Mouse (Mus musculus) intestine, embryonic 16.5 days (tissue): Measurements from ENCODE around the gene Gm5737. TPM values are rescaled to one million over a fixed set of nuclear protein-coding genes. Genes with fewer than 3 reads are reported as not detected.
A peak's percentile ranks its signal among the peaks of the same experiment; 100 is the strongest.

Experiments used
- ATAC-seq: fragments of 200-750 bp; cut with Nextera tagmentation; 2 replicates; pipeline ENCODE4 v1.8.0; 2017; ENCODE audit warnings: moderate TSS enrichment, moderate library complexity
- H3K27ac ChIP-seq: fragments of 300-500 bp; sonication (generic); 2 replicates; pipeline ENCODE4 v1.5.1; 2014; ENCODE audit warnings: mild to moderate bottlenecking, low read length
- H3K27me3 ChIP-seq: fragments of 300-500 bp; sonication (generic); replicated peaks from 2 replicates; pipeline ENCODE4 v1.6.1; 2014; ENCODE audit warnings: low read length, control low read depth, mixed read lengths; ENCODE audit not compliant: control insufficient read depth, insufficient read depth
- H3K36me3 ChIP-seq: fragments of 300-500 bp; sonication (generic); 2 replicates; pipeline ENCODE4 v1.6.1; 2014; ENCODE audit warnings: low read length, control low read depth; ENCODE audit not compliant: control insufficient read depth, insufficient read depth
- H3K4me1 ChIP-seq: fragments of 300-500 bp; sonication (generic); 2 replicates; pipeline ENCODE4 v1.6.1; 2014; ENCODE audit warnings: low read length, control low read depth, mixed read lengths; ENCODE audit not compliant: control insufficient read depth, insufficient read depth
- H3K4me2 ChIP-seq: fragments of 300-500 bp; sonication (generic); 2 replicates; pipeline ENCODE4 v1.6.1; 2014; ENCODE audit warnings: low read depth, low read length, control low read depth
- H3K4me3 ChIP-seq: fragments of 300-500 bp; sonication (generic); 2 replicates; pipeline ENCODE4 v1.5.1; 2014; ENCODE audit warnings: mild to moderate bottlenecking, low read length
- H3K9ac ChIP-seq: fragments of 300-500 bp; sonication (generic); 2 replicates; pipeline ENCODE4 v1.6.1; 2014; ENCODE audit warnings: low read depth, low read length
- H3K9me3 ChIP-seq: fragments of 300-500 bp; sonication (generic); 2 replicates; pipeline ENCODE4 v1.6.1; 2016; ENCODE audit warnings: low read length, control low read depth; ENCODE audit not compliant: control insufficient read depth
- WGBS: fragments of 180-500 bp; shearing (Covaris S2); extraction: QIAGEN DNeasy Blood & Tissue Kit; methylation state at CpG from one replicate; pipeline ENCODE4 v1.1.7; 2014; 5-methylcytosine and 5-hydroxymethylcytosine counted together
- polyA plus RNA-seq: library from polyadenylated mRNA; unstranded; fragments of >200 nt; fragmentation: Nextera tagmentation; extraction: Ambion mirVana; gene quantifications from 2 replicates; pipeline ENCODE4 v1.2.1, GENCODE M21; 2015

Gene Gm5737
- polyA plus RNA-seq, 1 experiment from 2014 or later, result not detected

DNA sequence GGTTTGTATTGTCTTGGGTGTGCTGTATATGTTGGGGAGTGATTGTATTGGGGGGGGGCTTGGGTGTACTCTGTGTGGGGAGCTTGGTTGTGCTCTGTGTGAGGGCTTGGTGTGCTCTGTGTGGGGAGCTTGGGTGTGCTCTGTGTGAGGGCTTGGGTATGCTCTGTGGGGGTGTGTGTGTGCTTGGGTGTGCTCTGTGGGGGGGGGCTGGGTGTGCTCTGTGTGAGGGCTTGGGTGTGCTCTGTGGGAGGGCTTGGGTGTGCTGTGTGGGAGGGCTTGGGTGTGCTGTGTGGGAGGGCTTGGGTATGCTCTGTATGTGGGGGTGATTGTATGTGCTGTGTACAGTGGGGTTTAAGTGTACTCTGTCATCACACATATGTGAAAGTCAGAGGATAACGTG lies 55.6 kb downstream of the Gm5737 start:
- Histone ChIP-seq H3K4me1 (peaks cover 75% of the 10 kb centered on the region), H3K4me3 (no peak overlapping the region), H3K27ac (peak overlapping the region; percentile 60), H3K9me3 (no peaks in the 10 kb centered on the region), H3K36me3 (no peaks in the 10 kb centered on the region), H3K27me3 (no peaks in the 10 kb centered on the region), H3K9ac (no peak overlapping the region), H3K4me2 (no peak overlapping the region)
- 69% methylated on average over 1 of the region's 1 CpGs for WGBS
- no peak for ATAC-seq

- H3K4me1 ChIP-seq, result peaks cover 55% of the 10 kb centered on the region
- no peaks in the 10 kb centered on the region for H3K36me3 ChIP-seq
- H3K9me3 ChIP-seq, result no peaks in the 10 kb centered on the region
- no peaks in the 10 kb centered on the region for H3K27me3 ChIP-seq
- peak overlapping the region; percentile 83 for H3K27ac ChIP-seq
- ATAC-seq, result 0 out of 2 replicates have a peak, but pooled peaks have one; percentile 8
- peak overlapping the region; percentile 50 for H3K9ac ChIP-seq
- WGBS, result 23% methylated on average over 5 of the region's 5 CpGs
- 0 out of 2 replicates have a peak overlapping the region, but pooled peaks have one; percentile 15 for H3K4me2 ChIP-seq
- no peak overlapping the region for H3K4me3 ChIP-seq
Measured at GRCm38 (mm10) chr7:120869883-120870282, 57.7 kb downstream of the Gm5737 start.

- no peak for ATAC-seq
- Histone ChIP-seq H3K4me1 (peaks cover 52% of the 10 kb centered on the region), H3K9ac (no peak overlapping the region), H3K4me3 (no peak overlapping the region), H3K27me3 (no peaks in the 10 kb centered on the region), H3K27ac (peak overlapping the region; percentile 83), H3K9me3 (no peaks in the 10 kb centered on the region), H3K36me3 (no peaks in the 10 kb centered on the region), H3K4me2 (no peak overlapping the region)
- 49% methylated on average over 5 of the region's 5 CpGs for WGBS
Measured at GRCm38 (mm10) chr7:120870431-120871008, 58.4 kb downstream of the Gm5737 start.

DNA sequence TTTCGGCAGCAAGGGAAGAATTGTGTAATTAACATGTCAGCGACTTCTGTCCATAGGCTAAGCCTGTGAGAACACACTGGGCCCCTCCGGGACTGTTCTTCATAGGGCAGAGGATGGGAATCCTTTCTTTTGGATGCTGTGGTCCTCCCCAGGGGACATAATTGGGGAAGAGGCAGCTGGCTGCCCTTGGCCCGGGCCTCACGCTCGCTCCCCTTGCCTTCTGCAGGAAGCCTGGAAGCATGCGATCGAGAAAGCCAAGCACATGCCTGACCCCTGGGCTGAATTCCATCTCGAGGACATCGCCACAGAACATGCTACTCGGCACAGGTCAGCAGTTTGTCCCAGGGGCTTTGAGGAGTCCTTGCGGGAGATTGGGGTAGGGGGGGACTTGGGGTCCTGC lies 60.9 kb downstream of the Gm5737 start:
- Histone ChIP-seq H3K9ac (no peak overlapping the region), H3K27ac (0 out of 2 replicates have a peak overlapping the region, but pooled peaks have one; percentile 11), H3K36me3 (no peaks in the 10 kb centered on the region), H3K4me3 (no peak overlapping the region), H3K27me3 (no peaks in the 10 kb centered on the region), H3K4me2 (no peak overlapping the region), H3K4me1 (peaks cover 28% of the 10 kb centered on the region), H3K9me3 (no peaks in the 10 kb centered on the region)
- ATAC-seq, result no peak
- 79% methylated on average over 12 of the region's 12 CpGs for WGBS

DNA sequence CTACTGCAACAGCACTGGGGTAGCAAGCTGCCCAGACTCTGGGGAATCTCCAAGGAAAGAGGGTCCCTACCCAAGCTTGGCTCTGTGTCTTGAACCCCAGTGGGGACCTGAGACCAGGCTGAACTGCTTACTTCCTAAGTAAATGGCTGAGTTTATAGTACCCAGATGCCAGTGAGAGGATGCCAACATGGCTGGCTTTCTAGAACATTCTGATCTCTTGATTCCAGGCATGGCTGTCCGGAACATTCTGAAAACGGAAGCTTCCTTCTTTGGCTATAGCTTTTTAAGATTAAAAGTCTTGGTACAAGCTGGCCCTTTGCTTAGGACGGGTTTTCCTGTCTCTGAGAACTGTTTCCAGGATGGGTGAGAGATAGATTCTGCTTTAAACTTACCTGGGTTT lies 61.9 kb downstream of the Gm5737 start:
- Histone ChIP-seq H3K27me3 (no peaks in the 10 kb centered on the region), H3K4me3 (no peak overlapping the region), H3K4me1 (peaks cover 20% of the 10 kb centered on the region), H3K36me3 (no peaks in the 10 kb centered on the region), H3K4me2 (no peak overlapping the region), H3K9ac (peak overlapping the region; percentile 12; the same call in 1 of the 2 replicates), H3K9me3 (no peaks in the 10 kb centered on the region), H3K27ac (peak overlapping the region; percentile 40; the same call in 1 of the 2 replicates)
- WGBS, result 89% methylated on average over 3 of the region's 3 CpGs
- no peak for ATAC-seq

GRCm38 (mm10) chr7:120874764-120875539 lies 62.8 kb downstream of the Gm5737 start:
- no peaks in the 10 kb centered on the region for H3K36me3 ChIP-seq
- 50% methylated on average over 7 of the region's 7 CpGs for whole genome bisulfite sequencing
- H3K27ac ChIP-seq, result peak overlapping the region; percentile 88
- H3K27me3 ChIP-seq, result no peaks in the 10 kb centered on the region
- H3K9ac ChIP-seq, result no peak overlapping the region
- no peaks in the 10 kb centered on the region for H3K9me3 ChIP-seq
- peak; percentile 97 for ATAC-seq
- H3K4me2 ChIP-seq, result no peak overlapping the region
- H3K4me3 ChIP-seq, result no peak overlapping the region
- H3K4me1 ChIP-seq, result peaks cover 11% of the 10 kb centered on the region; the same call in 1 of the 2 replicates

GRCm38 (mm10) chr7:120875540-120876388 lies 63.6 kb downstream of the Gm5737 start:
- peak; percentile 79 for ATAC-seq
- peak overlapping the region; percentile 88 for H3K27ac ChIP-seq
- H3K36me3 ChIP-seq, result no peaks in the 10 kb centered on the region
- no peaks in the 10 kb centered on the region for H3K9me3 ChIP-seq
- H3K4me3 ChIP-seq, result no peak overlapping the region
- H3K27me3 ChIP-seq, result no peaks in the 10 kb centered on the region
- 54% methylated on average over 3 of the region's 3 CpGs for WGBS
- peaks cover 3% of the 10 kb centered on the region; the same call in 1 of the 2 replicates for H3K4me1 ChIP-seq
- peak overlapping the region; percentile 3; the same call in 1 of the 2 replicates for H3K9ac ChIP-seq
- H3K4me2 ChIP-seq, result no peak overlapping the region

GRCm38 (mm10) chr7:120878271-120878670 lies 66.1 kb downstream of the Gm5737 start:
- ATAC-seq, result no peak
- Histone ChIP-seq H3K9ac (no peak overlapping the region), H3K27me3 (no peaks in the 10 kb centered on the region), H3K4me2 (no peak overlapping the region), H3K4me3 (no peak overlapping the region), H3K27ac (no peak overlapping the region), H3K4me1 (peaks cover 2% of the 10 kb centered on the region; the same call in 1 of the 2 replicates), H3K9me3 (no peaks in the 10 kb centered on the region), H3K36me3 (peaks cover 6% of the 10 kb centered on the region; the same call in 1 of the 2 replicates)
- WGBS, result 75% methylated on average over 6 of the region's 6 CpGs

GRCm38 (mm10) chr7:120879972-120880371 lies 67.8 kb downstream of the Gm5737 start:
- no peak for ATAC-seq
- 89% methylated on average over 3 of the region's 3 CpGs for WGBS

More at GRCm38 (mm10) chr7:120879972-120880371, 67.8 kb downstream of the Gm5737 start:
- Histone ChIP-seq H3K27me3 (no peaks in the 10 kb centered on the region), H3K4me1 (peaks cover under 1% of the 10 kb centered on the region; the same call in 1 of the 2 replicates), H3K9ac (no peak overlapping the region), H3K9me3 (no peaks in the 10 kb centered on the region), H3K27ac (no peak overlapping the region), H3K4me3 (no peak overlapping the region), H3K4me2 (no peak overlapping the region), H3K36me3 (peaks cover 10% of the 10 kb centered on the region)
